Mouse (Mus musculus) liver, embryonic 14.5 days (tissue): ENCODE measurements at regions not wholly inside any gene's neighbourhood (a gene's known extent, or its start where the extent isn't known, plus 50 kb on each side); places are given as distances from the start of the nearest gene placed in this dataset.

Experiments used
- ATAC-seq: fragments of 200-750 bp; cut with Nextera tagmentation; 2 replicates; pipeline ENCODE4 v1.8.0; 2017; ENCODE audit warnings: moderate number of reproducible peaks, mild to moderate bottlenecking, moderate library complexity; ENCODE audit not compliant: insufficient read depth
- DNase-seq, 3 experiments: peaks; one replicate each; pipeline ENCODE4 v3.0.0-alpha.2; 2012 to 2013; ENCODE audit warnings: low read depth in 3 of 3, low spot score in 3 of 3
- H3K27ac ChIP-seq: fragments of 300-500 bp; sonication (generic); 2 replicates; pipeline ENCODE4 v1.5.1; 2014; ENCODE audit warnings: moderate library complexity, mild to moderate bottlenecking, control low read depth, inconsistent platforms
- H3K27me3 ChIP-seq: fragments of 300-500 bp; sonication (generic); 2 replicates; pipeline ENCODE4 v1.6.1; 2014; ENCODE audit warnings: mild to moderate bottlenecking, low read length, moderate library complexity; ENCODE audit not compliant: control insufficient read depth, insufficient read depth
- H3K36me3 ChIP-seq: fragments of 300-500 bp; sonication (generic); replicated peaks from 2 replicates; pipeline ENCODE4 v1.6.1; 2014; ENCODE audit warnings: low read depth; ENCODE audit not compliant: control insufficient read depth, insufficient read depth
- H3K4me1 ChIP-seq, 2 experiments: fragments of 200-500 bp in 1 of 2; fragments of 300-500 bp in 1 of 2; sonication (generic) in 1 of 2; replicated peaks; 2 replicates each; pipeline ENCODE4 v1.6.1; 2012 to 2014; ENCODE audit warnings: antibody characterized with exemption in 1 of 2, inconsistent platforms in 1 of 2, low read length in 1 of 2; ENCODE audit not compliant: control insufficient read depth in 2 of 2, insufficient read depth in 2 of 2
- H3K4me2 ChIP-seq: fragments of 300-500 bp; sonication (generic); 2 replicates; pipeline ENCODE4 v1.6.1; 2014; ENCODE audit warnings: low read depth, mild to moderate bottlenecking, control low read depth, moderate library complexity
- H3K4me3 ChIP-seq, 2 experiments: fragments of 200-500 bp in 1 of 2; fragments of 300-500 bp in 1 of 2; sonication (generic) in 1 of 2; 2 replicates each; pipeline ENCODE4 v1.5.1; 2012 to 2014; ENCODE audit warnings: low read depth in 2 of 2, low read length in 2 of 2, mild to moderate bottlenecking in 2 of 2, control low read depth in 1 of 2, inconsistent platforms in 1 of 2, moderate library complexity in 1 of 2; ENCODE audit not compliant: insufficient read depth in 1 of 2
- H3K9ac ChIP-seq: fragments of 300-500 bp; sonication (generic); replicated peaks from 2 replicates; pipeline ENCODE4 v1.6.1; 2014; ENCODE audit warnings: mild to moderate bottlenecking, control low read depth, moderate library complexity
- H3K9me3 ChIP-seq: fragments of 300-500 bp; sonication (generic); 2 replicates; pipeline ENCODE4 v1.6.1; 2016; ENCODE audit warnings: low read length, mixed read lengths; ENCODE audit not compliant: control insufficient read depth
- CTCF ChIP-seq: IDR thresholded peaks from 2 replicates; pipeline ENCODE4 v1.5.1; 2016; ENCODE audit warnings: antibody characterized with exemption, low read depth, control low read depth
- WGBS: fragments of 180-500 bp; shearing (Covaris S2); extraction: QIAGEN DNeasy Blood & Tissue Kit; methylation state at CpG from one replicate; pipeline ENCODE4 v1.1.7; 2014; ENCODE audit not compliant: insufficient replicate concordance; 5-methylcytosine and 5-hydroxymethylcytosine counted together

DNA sequence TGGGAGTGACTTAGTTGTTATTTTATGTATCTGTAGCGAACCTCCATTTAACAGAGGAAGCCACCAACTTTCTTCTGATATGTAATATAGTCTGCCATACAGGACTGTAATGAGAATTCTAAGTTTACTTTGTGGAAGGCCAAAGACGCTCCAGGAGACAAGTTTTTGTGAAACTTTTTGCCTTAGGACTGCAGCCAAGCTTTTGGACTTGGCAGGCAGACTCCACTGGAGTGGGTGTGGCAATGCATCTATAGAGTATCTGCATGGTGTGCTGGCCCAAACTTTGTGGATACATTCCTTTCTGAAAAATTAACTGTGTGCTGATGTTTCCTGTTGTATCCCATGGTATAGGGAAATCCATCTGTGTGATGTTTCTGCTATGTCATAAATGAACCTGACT, 101.1 kb upstream of the Nat3 start:
- H3K4me3 ChIP-seq: no peak overlapping the region
- TF ChIP-seq CTCF: no peak
- DNase-seq (no peak), ATAC-seq (no peak)
- no peaks in the 10 kb centered on the region for H3K9me3 ChIP-seq
- H3K36me3 ChIP-seq: no peaks in the 10 kb centered on the region
- no peaks in the 10 kb centered on the region for H3K27me3 ChIP-seq
- no peaks in the 10 kb centered on the region for H3K4me1 ChIP-seq
- 47% methylated on average over 2 of the region's 2 CpGs for WGBS
- no peak overlapping the region for H3K9ac ChIP-seq
- no peak overlapping the region for H3K27ac ChIP-seq
- H3K4me2 ChIP-seq: no peak overlapping the region
